In genomic region chrX:109094800-109095199, GRCm38 (mm10) we compare ENCODE assay signal across 8 mouse cellular contexts. TPM values are rescaled to one million over a fixed set of nuclear protein-coding genes. Genes with fewer than 3 reads are reported as not detected.
DNase-seq lines count a peak whose midpoint lies in the region; ATAC-seq and TF ChIP-seq lines count a peak whose summit lies in the region.

No protein-coding gene starts in this region.

- H3K9me3 ChIP-seq in embryonic facial prominence, embryonic 12.5 days = no peaks in the 10 kb centered on the region
- H3K9me3 ChIP-seq in intestine, embryonic 16.5 days (ENCODE audit: control insufficient read depth, low read length) = no peaks in the 10 kb centered on the region
- no peaks in the 10 kb centered on the region for H3K9me3 ChIP-seq in neural tube, embryonic 13.5 days

- DNase-seq in liver, adult 2 months (ENCODE audit: extremely low read depth, low read depth, low spot score) = peak; percentile 19
- no peak for DNase-seq in liver
- DNase-seq in ovary, postnatal 14 days (ENCODE audit: low spot score) = no peak
- DNase-seq in left cerebral cortex, postnatal 10 days (ENCODE audit: extremely low spot score in 1 of 2, low spot score in 2 of 2) = no peak

- no peak overlapping the region for H3K9ac ChIP-seq in liver, adult 2 months (ENCODE audit: low read depth, low read length)
- H3K9ac ChIP-seq in embryonic facial prominence, embryonic 12.5 days = no peak overlapping the region
- 0 out of 2 replicates have a peak overlapping the region, but pooled peaks have one; percentile 61 for H3K9ac ChIP-seq in intestine, embryonic 16.5 days (ENCODE audit: low read depth, low read length)
- H3K9ac ChIP-seq in neural tube, embryonic 13.5 days = peak overlapping the region; percentile 75; the same call in 1 of the 2 replicates

- TF ChIP-seq CTCF in liver, adult 2 months (IDR thresholded peaks at IDR 0.05; ENCODE audit: low read depth, low read length) = no peak

- peaks cover 3% of the 10 kb centered on the region; the same call in 1 of the 2 replicates for H3K4me1 ChIP-seq in liver, adult 2 months (ENCODE audit: control insufficient read depth, insufficient read depth, low read length)
- H3K4me1 ChIP-seq in embryonic facial prominence, embryonic 12.5 days = no peaks in the 10 kb centered on the region
- no peaks in the 10 kb centered on the region for H3K4me1 ChIP-seq in intestine, embryonic 16.5 days (ENCODE audit: control insufficient read depth, insufficient read depth, low read length)
- no peaks in the 10 kb centered on the region; the same call in 1 of the 2 replicates for H3K4me1 ChIP-seq in neural tube, embryonic 13.5 days (replicated peaks)

- peaks cover 2% of the 10 kb centered on the region; the same call in 1 of the 2 replicates for H3K79me2 ChIP-seq in liver, adult 2 months (ENCODE audit: control insufficient read depth, insufficient read depth, low read length)

- 5% methylated on average over 4 of the region's 4 CpGs for WGBS in liver, adult 2 months
- 13% methylated on average over 4 of the region's 4 CpGs for WGBS in embryonic facial prominence, embryonic 12.5 days
- 12% methylated on average over 4 of the region's 4 CpGs for WGBS in intestine, embryonic 16.5 days
- 18% methylated on average over 4 of the region's 4 CpGs for WGBS in neural tube, embryonic 13.5 days

- H3K27me3 ChIP-seq in liver, adult 2 months (ENCODE audit: control insufficient read depth, insufficient read depth, low read length) = no peaks in the 10 kb centered on the region
- no peaks in the 10 kb centered on the region for H3K27me3 ChIP-seq in embryonic facial prominence, embryonic 12.5 days
- H3K27me3 ChIP-seq in intestine, embryonic 16.5 days (replicated peaks; ENCODE audit: control insufficient read depth, insufficient read depth, low read length) = no peaks in the 10 kb centered on the region
- no peaks in the 10 kb centered on the region for H3K27me3 ChIP-seq in neural tube, embryonic 13.5 days

- H3K4me2 ChIP-seq in embryonic facial prominence, embryonic 12.5 days (replicated peaks) = peak overlapping the region; percentile 15; the same call in 1 of the 2 replicates
- H3K4me2 ChIP-seq in intestine, embryonic 16.5 days (ENCODE audit: low read depth, low read length) = peak overlapping the region; percentile 30; the same call in 1 of the 2 replicates
- H3K4me2 ChIP-seq in neural tube, embryonic 13.5 days = peak overlapping the region; percentile 52

- TF ChIP-seq POLR2A in liver, adult 2 months (IDR thresholded peaks at IDR 0.05; ENCODE audit: extremely low read depth, insufficient read depth, low read length) = no peak

- H3K4me3 ChIP-seq in liver, adult 2 months (ENCODE audit: insufficient read depth, low read depth, low read length) = peak overlapping the region; percentile 94
- H3K4me3 ChIP-seq in embryonic facial prominence, embryonic 12.5 days = peak overlapping the region; percentile 44
- H3K4me3 ChIP-seq in intestine, embryonic 16.5 days (ENCODE audit: low read length) = peak overlapping the region; percentile 58
- H3K4me3 ChIP-seq in neural tube, embryonic 13.5 days = peak overlapping the region; percentile 53

- H3K36me3 ChIP-seq in liver, adult 2 months (ENCODE audit: control insufficient read depth, insufficient read depth, low read length) = no peaks in the 10 kb centered on the region
- H3K36me3 ChIP-seq in embryonic facial prominence, embryonic 12.5 days = no peaks in the 10 kb centered on the region
- no peaks in the 10 kb centered on the region for H3K36me3 ChIP-seq in intestine, embryonic 16.5 days (ENCODE audit: control insufficient read depth, insufficient read depth, low read length)
- no peaks in the 10 kb centered on the region for H3K36me3 ChIP-seq in neural tube, embryonic 13.5 days

- intact Hi-C loops in left cerebral cortex, postnatal 10 days (cut with DNase I) = no loop called here

- no peak overlapping the region for H3K27ac ChIP-seq in liver, adult 2 months (replicated peaks; ENCODE audit: insufficient read depth, low read depth, low read length)
- H3K27ac ChIP-seq in embryonic facial prominence, embryonic 12.5 days = peak overlapping the region; percentile 90; the same call in 1 of the 2 replicates
- H3K27ac ChIP-seq in intestine, embryonic 16.5 days (ENCODE audit: low read length) = no peak overlapping the region
- H3K27ac ChIP-seq in neural tube, embryonic 13.5 days (replicated peaks) = peak overlapping the region; percentile 90

- ATAC-seq in embryonic facial prominence, embryonic 12.5 days (ENCODE audit: insufficient number of reproducible peaks, insufficient read depth, low FRiP score, low TSS enrichment) = no peak
- ATAC-seq in intestine, embryonic 16.5 days = peak; percentile 27
- no peak for ATAC-seq in neural tube, embryonic 13.5 days (ENCODE audit: low read depth)
- no peak for ATAC-seq in erythroid progenitor cell, adult 5-6 weeks (replicated peaks; ENCODE audit: low FRiP score, poor library complexity, severe bottlenecking)

RNA-seq across cellular contexts. Expression of gene Sh3bgrl, which starts 0.4 kb away (rescaled TPM):
- total RNA-seq in liver, adult 2 months (2014; rRNA removed) = 68.3 and 80.6 TPM in 2 replicates
- 9.0 and 10.7 TPM in 2 replicates for polyA plus RNA-seq in liver, adult 2 months (2012; rRNA removed)
- 178 and 193 TPM in 2 replicates for polyA plus RNA-seq in embryonic facial prominence, embryonic 12.5 days (2016; fragmentation: Nextera tagmentation; extraction: Ambion mirVana)
- polyA plus RNA-seq in intestine, embryonic 16.5 days (2015; fragmentation: Nextera tagmentation; extraction: Ambion mirVana) = 88.9 and 99.0 TPM in 2 replicates
- 204 and 211 TPM in 2 replicates for polyA plus RNA-seq in neural tube, embryonic 13.5 days (2015; fragmentation: Nextera tagmentation; extraction: Ambion mirVana)
- total RNA-seq in erythroid progenitor cell, adult 5-6 weeks (2015; ENCODE audit: low replicate concordance) = 66.7 and 71.0 TPM in 2 replicates
- 35.3 and 38.5 TPM in 2 replicates for total RNA-seq in erythroid progenitor cell, adult 5-6 weeks (2017; ENCODE audit: low replicate concordance)
- 100 to 1,000 TPM in 1 of 2 experiments, 10 to 100 TPM in 1; 90.1 to 101 TPM for total RNA-seq in left cerebral cortex, postnatal 10 days (2021)

Comparison
In these comparisons a context has a peak if more than half of its experiments do, and no peak if none do; other contexts are left out.
1. H3K27ac ChIP-seq: peak in embryonic facial prominence, embryonic 12.5 days (single experiment) and neural tube, embryonic 13.5 days (single experiment); none in liver, adult 2 months (single experiment) and intestine, embryonic 16.5 days (single experiment).
2. H3K4me3 ChIP-seq: peak in every context shown above with its lines; median percentile 94 in liver, adult 2 months; 58 in intestine, embryonic 16.5 days; 53 in neural tube, embryonic 13.5 days; 44 in embryonic facial prominence, embryonic 12.5 days.
3. H3K9ac ChIP-seq: peak in intestine, embryonic 16.5 days (single experiment) and neural tube, embryonic 13.5 days (single experiment); none in liver, adult 2 months (single experiment) and embryonic facial prominence, embryonic 12.5 days (single experiment).
4. Peak in every context shown above with its lines, with median percentiles within 50 percentile points of each other: H3K4me2 ChIP-seq.